9 mouse cellular contexts compared by ENCODE assay signal in the genomic region with DNA sequence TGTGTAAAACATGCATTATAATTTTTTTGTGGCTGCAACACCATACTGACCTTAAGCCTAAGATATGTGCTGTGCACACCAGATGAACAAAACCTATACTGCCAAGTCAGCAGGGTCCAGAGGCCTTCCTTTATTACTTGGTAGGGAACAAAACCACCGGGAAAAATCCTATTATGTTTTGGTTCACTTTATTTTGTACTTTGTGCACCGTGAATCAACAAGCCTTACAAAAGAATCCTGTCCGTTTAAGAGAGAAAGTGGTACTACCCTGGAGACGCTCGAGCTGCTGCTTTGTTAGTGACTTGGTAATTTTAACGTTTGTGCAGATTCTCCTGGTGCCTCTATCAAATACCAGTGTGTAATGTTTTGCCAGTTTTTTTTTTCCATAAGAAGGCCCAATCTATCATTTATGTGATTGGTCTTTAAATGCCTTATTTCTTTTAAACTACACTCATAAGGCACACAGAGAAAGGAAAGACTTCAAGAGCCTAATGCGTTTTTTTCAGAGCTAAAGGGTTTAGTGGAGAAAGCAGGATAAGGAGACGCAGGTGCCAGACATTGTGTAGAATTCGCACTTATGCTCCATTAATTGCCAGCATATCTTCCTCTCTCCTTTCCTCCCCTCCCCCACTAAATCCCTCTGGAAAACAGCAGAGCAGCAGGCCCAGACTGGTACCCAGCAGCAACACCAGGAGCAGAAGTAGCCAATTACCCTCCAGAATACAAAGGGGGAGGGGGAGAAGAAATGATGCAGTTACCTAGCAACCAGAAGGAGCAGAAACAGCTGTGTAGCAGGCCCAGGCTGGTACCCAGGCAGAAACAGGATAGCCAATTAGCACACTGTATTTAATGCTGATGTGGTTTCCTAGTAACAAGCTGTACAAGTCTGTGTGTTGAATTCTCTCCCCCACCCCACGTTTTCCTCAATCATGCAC. TPM values are rescaled to one million over a fixed set of nuclear protein-coding genes. Genes with fewer than 3 reads are reported as not detected.
DNase-seq lines count a peak whose midpoint lies in the region; ATAC-seq lines count a peak whose summit lies in the region.
"Had no signal": no experiment of that assay in that cellular context is flagged by ENCODE, and none has a peak within 500 bp of the region (broad histone marks: within the 10 kb centered on the region; RNA-seq: fewer than 3 reads in every experiment).

No protein-coding gene starts in this region.

- DNase-seq in frontal cortex, postnatal 25 days (ENCODE audit: low spot score in 2 of 2), result no peak
- DNase-seq in right cerebral cortex, postnatal 25 days, result peak; percentile 44
- no peak for DNase-seq in testis, postnatal 10 days (ENCODE audit: low spot score)
- DNase-seq in heart, adult 18-20 months, result no peak
- DNase-seq: adrenal gland, postnatal 10 days had no signal

- no peak overlapping the region for H3K9ac ChIP-seq in hindbrain, embryonic 12.5 days
- H3K9ac ChIP-seq in limb, embryonic 12.5 days (replicated peaks), result no peak overlapping the region

- peak overlapping the region; percentile 21 for H3K4me2 ChIP-seq in hindbrain, embryonic 12.5 days (replicated peaks)
- H3K4me2 ChIP-seq in limb, embryonic 12.5 days, result no peak overlapping the region

- peak; percentile 80 for ATAC-seq in frontal cortex, adult (ENCODE audit: low TSS enrichment)
- peak; percentile 97 for ATAC-seq in hindbrain, embryonic 12.5 days (ENCODE audit: low FRiP score)
- ATAC-seq in limb, embryonic 12.5 days (ENCODE audit: insufficient number of reproducible peaks, insufficient read depth, low FRiP score, low TSS enrichment, low read depth), result peak; percentile 88
- no peak for ATAC-seq in CD4-positive, CD25-positive, alpha-beta regulatory T cell, adult 4 months

- H3K27ac ChIP-seq in hindbrain, embryonic 12.5 days, result peak overlapping the region; percentile 83
- H3K27ac ChIP-seq in limb, embryonic 12.5 days, result no peak overlapping the region

- no peaks in the 10 kb centered on the region for H3K36me3 ChIP-seq in hindbrain, embryonic 12.5 days
- no peaks in the 10 kb centered on the region for H3K36me3 ChIP-seq in limb, embryonic 12.5 days

- peaks cover 69% of the 10 kb centered on the region for H3K4me1 ChIP-seq in hindbrain, embryonic 12.5 days
- H3K4me1 ChIP-seq in limb, embryonic 12.5 days (replicated peaks), result peaks cover 7% of the 10 kb centered on the region

- no peaks in the 10 kb centered on the region for H3K9me3 ChIP-seq in hindbrain, embryonic 12.5 days (replicated peaks)
- H3K9me3 ChIP-seq in limb, embryonic 12.5 days, result no peaks in the 10 kb centered on the region

- H3K27me3 ChIP-seq in hindbrain, embryonic 12.5 days, result no peaks in the 10 kb centered on the region
- H3K27me3 ChIP-seq in limb, embryonic 12.5 days, result no peaks in the 10 kb centered on the region

- H3K4me3 ChIP-seq in hindbrain, embryonic 12.5 days, result no peak overlapping the region
- no peak overlapping the region for H3K4me3 ChIP-seq in limb, embryonic 12.5 days (replicated peaks)

- 29% methylated on average over 10 of the region's 10 CpGs for WGBS in hindbrain, embryonic 12.5 days
- 53% methylated on average over 10 of the region's 10 CpGs for WGBS in limb, embryonic 12.5 days

RNA-seq across cellular contexts. Expression of a gene that starts 55.5 kb away (rescaled TPM):
- 53.2 and 53.4 TPM in 2 replicates for polyA plus RNA-seq in hindbrain, embryonic 12.5 days (2016; fragmentation: Nextera tagmentation; extraction: Ambion mirVana)
- polyA plus RNA-seq in limb, embryonic 12.5 days (2016; fragmentation: Nextera tagmentation; extraction: Ambion mirVana), result 13.7 and 13.9 TPM in 2 replicates
- polyA plus RNA-seq in CD4-positive, CD25-positive, alpha-beta regulatory T cell, adult 4 months (2017; shearing (Covaris generic)), result 10 to 100 TPM; 30.0 to 36.1 TPM
- total RNA-seq in heart, adult 18-20 months (2021), result 10 to 100 TPM; 14.5 to 18.4 TPM
